Mouse (Mus musculus): ENCODE results near the gene Olfr905. TPM values are rescaled to one million over a fixed set of nuclear protein-coding genes. Genes with fewer than 3 reads are reported as not detected.

Olfr905 gene
- polyA plus RNA-seq, 1 experiment from 2014 or later: not detected

GRCm38 (mm10) chr9:38521280-38521679, 50.4 kb downstream of the Olfr905 start, which contains the start of gene Olfr911-ps1:
Gene Olfr911-ps1, plus strand, starts transcription at chr9:38521580.
- no peak for DNase-seq (ENCODE audit: low spot score)
- WGBS: 68% methylated on average over 1 of the region's 1 CpGs

More at GRCm38 (mm10) chr9:38521280-38521679, 50.4 kb downstream of the Olfr905 start, which contains the start of gene Olfr911-ps1:
- no peak for ATAC-seq (replicated peaks; ENCODE audit: low FRiP score)
- Histone ChIP-seq H3K27ac (ENCODE audit: low read depth, low read length) (no peak within 1 kb of the TSS), H3K9me3 (ENCODE audit: control insufficient read depth, low read length) (no peaks in the 10 kb centered on the region), H3K4me3 (ENCODE audit: low read depth, low read length) (no peak within 1 kb of the TSS), H3K27me3 (replicated peaks; ENCODE audit: control insufficient read depth, insufficient read depth, low read length) (no peaks in the 10 kb centered on the region), H3K36me3 (ENCODE audit: control insufficient read depth, insufficient read depth, low read length) (no peaks in the 10 kb centered on the region), H3K9ac (ENCODE audit: low read depth, low read length) (no peak within 1 kb of the TSS), H3K4me1 (replicated peaks; ENCODE audit: control insufficient read depth, insufficient read depth, low read length) (no peaks in the 10 kb centered on the region), H3K4me2 (no peak within 1 kb of the TSS)

Other genes starting within 250 kb of the Olfr905 start
- gene Olfr143, start 218.3 kb upstream of the Olfr905 start, polyA plus RNA-seq (2014; fragmentation: Nextera tagmentation; extraction: Ambion mirVana): not detected in 2 replicates
- not detected in 2 replicates for gene Olfr895, start 203.3 kb upstream of the Olfr905 start, polyA plus RNA-seq (2014; fragmentation: Nextera tagmentation; extraction: Ambion mirVana)
- not detected in 2 replicates for gene Olfr896-ps1, start 180.0 kb upstream of the Olfr905 start, polyA plus RNA-seq (2014; fragmentation: Nextera tagmentation; extraction: Ambion mirVana)
- gene Olfr25, start 142.0 kb upstream of the Olfr905 start, polyA plus RNA-seq (2014; fragmentation: Nextera tagmentation; extraction: Ambion mirVana): not detected in 2 replicates
- not detected in 2 replicates for gene Olfr898, start 122.7 kb upstream of the Olfr905 start, polyA plus RNA-seq (2014; fragmentation: Nextera tagmentation; extraction: Ambion mirVana)
- not detected in 2 replicates for gene Olfr250, start 104.2 kb upstream of the Olfr905 start, polyA plus RNA-seq (2014; fragmentation: Nextera tagmentation; extraction: Ambion mirVana)
- gene Olfr251, start 94.0 kb upstream of the Olfr905 start, polyA plus RNA-seq (2014; fragmentation: Nextera tagmentation; extraction: Ambion mirVana): not detected in 2 replicates
- not detected in 2 replicates for gene Olfr147, start 69.4 kb upstream of the Olfr905 start, polyA plus RNA-seq (2014; fragmentation: Nextera tagmentation; extraction: Ambion mirVana)
- not detected in 2 replicates for gene Olfr901, start 41.7 kb upstream of the Olfr905 start, polyA plus RNA-seq (2014; fragmentation: Nextera tagmentation; extraction: Ambion mirVana)
- gene Olfr902, start 23.5 kb upstream of the Olfr905 start, polyA plus RNA-seq (2014; fragmentation: Nextera tagmentation; extraction: Ambion mirVana): not detected in 2 replicates
- gene Olfr904, start 8.0 kb upstream of the Olfr905 start, polyA plus RNA-seq (2014; fragmentation: Nextera tagmentation; extraction: Ambion mirVana): not detected in 2 replicates
- not detected in 2 replicates for gene Olfr906, start 16.0 kb downstream of the Olfr905 start, polyA plus RNA-seq (2014; fragmentation: Nextera tagmentation; extraction: Ambion mirVana)
- gene Olfr907, start 24.7 kb downstream of the Olfr905 start, polyA plus RNA-seq (2014; fragmentation: Nextera tagmentation; extraction: Ambion mirVana): not detected in 2 replicates
- not detected in 2 replicates for gene Olfr911-ps1, start 50.5 kb downstream of the Olfr905 start, polyA plus RNA-seq (2014; fragmentation: Nextera tagmentation; extraction: Ambion mirVana)
- gene Olfr910, start 66.7 kb downstream of the Olfr905 start, polyA plus RNA-seq (2014; fragmentation: Nextera tagmentation; extraction: Ambion mirVana): not detected in 2 replicates
- gene Olfr912, start 109.1 kb downstream of the Olfr905 start, polyA plus RNA-seq (2014; fragmentation: Nextera tagmentation; extraction: Ambion mirVana): not detected in 2 replicates
- gene Olfr913, start 121.7 kb downstream of the Olfr905 start, polyA plus RNA-seq (2014; fragmentation: Nextera tagmentation; extraction: Ambion mirVana): not detected in 2 replicates
- gene Olfr914, start 134.0 kb downstream of the Olfr905 start, polyA plus RNA-seq (2014; fragmentation: Nextera tagmentation; extraction: Ambion mirVana): not detected in 2 replicates
- not detected in 2 replicates for gene Olfr916, start 188.8 kb downstream of the Olfr905 start, polyA plus RNA-seq (2014; fragmentation: Nextera tagmentation; extraction: Ambion mirVana)
- gene Olfr917, start 194.7 kb downstream of the Olfr905 start, polyA plus RNA-seq (2014; fragmentation: Nextera tagmentation; extraction: Ambion mirVana): not detected in 2 replicates
- not detected in 2 replicates for gene Olfr918, start 203.5 kb downstream of the Olfr905 start, polyA plus RNA-seq (2014; fragmentation: Nextera tagmentation; extraction: Ambion mirVana)
- not detected in 2 replicates for gene Olfr919, start 232.6 kb downstream of the Olfr905 start, polyA plus RNA-seq (2014; fragmentation: Nextera tagmentation; extraction: Ambion mirVana)
- gene Vwa5a, start 247.2 kb downstream of the Olfr905 start, polyA plus RNA-seq (2014; fragmentation: Nextera tagmentation; extraction: Ambion mirVana): 11.1 and 11.4 TPM in 2 replicates

Measured in liver, embryonic 11.5 days (tissue).